Mouse (Mus musculus): ENCODE results near the gene Zmym6. TPM values are rescaled to one million over a fixed set of nuclear protein-coding genes. Genes with fewer than 3 reads are reported as not detected.

The Zmym6 gene
- polyA plus RNA-seq (2015; fragmentation: Illumina TruSeq; extraction: RNeasy Lipid Tissue Mini Kit (QIAGEN cat#74804); ENCODE audit: insufficient read depth, low replicate concordance), result 55.3 TPM

DNA sequence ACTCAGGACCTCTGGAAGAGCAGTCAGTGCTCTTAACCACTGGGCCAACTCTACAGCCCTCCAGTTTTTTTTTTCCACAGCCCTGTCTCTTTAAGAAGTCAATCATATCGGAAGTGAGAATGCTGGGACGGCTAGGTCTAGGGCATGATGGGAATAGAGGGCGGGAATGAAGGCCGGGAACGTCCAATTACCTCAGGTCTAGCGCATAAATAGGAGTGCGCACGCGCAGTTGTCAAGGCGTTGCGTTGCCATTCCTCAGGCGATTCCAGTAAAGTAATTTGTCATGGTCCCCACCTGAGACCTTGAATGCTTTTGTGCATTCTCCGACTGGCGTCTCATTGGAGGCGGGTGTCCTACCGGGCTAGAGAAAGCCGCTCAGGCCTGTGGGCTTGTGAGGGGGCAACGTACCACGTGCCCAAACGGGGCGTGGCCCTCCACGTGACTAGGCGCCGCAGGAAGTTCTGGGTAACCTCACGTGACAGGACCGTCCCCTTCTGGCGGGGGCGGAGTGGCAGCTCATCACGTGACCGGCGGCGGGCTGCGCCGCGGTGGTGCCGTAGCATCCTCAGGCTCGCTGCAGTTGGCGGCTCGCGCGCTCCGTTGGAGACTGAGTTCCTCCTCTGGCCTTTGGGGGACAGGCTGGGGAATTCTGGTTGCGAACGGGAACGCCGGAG, at the start of gene Zmym6:
Gene Zmym6 (plus strand): TSS at position 509 of the 674 bp plus-strand sequence.

DNA sequence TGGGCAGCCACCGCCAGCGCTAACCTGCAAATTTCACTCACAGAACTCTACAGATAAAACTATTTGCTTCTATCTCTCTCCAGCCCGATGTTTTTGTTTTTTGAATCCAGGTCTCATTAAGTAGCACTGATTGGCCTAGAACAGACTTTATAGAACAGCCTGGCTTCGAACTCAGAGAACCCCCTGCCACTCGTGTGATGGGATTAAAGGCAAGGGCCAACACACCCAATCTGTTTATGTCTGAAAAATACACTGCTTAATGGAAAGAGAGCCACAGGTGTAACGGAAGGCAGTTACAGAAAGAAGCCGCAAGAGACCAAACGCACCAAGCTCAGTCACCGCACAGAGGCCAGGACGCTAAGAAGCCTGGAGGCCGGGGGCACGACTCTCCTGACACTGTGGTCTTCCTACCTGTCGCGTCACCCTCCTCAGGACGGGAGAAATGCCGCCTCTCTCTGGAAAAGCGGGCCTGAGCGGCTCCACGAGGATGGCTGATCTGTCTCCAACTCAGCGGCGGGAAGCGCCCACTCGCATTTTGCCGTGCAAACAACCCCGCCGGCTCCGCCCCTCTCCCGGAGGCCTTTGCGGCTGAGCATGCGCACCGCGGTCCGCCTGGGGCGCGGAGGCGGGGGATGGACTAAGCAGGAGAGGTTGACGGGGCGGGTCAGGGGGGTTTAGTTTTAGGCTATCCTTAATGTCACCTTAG, 16.4 kb upstream of the Zmym6 start, which contains the start of gene Zmym1:
Gene Zmym1 (minus strand): TSS at position 568 of the 706 bp plus-strand sequence.

DNA sequence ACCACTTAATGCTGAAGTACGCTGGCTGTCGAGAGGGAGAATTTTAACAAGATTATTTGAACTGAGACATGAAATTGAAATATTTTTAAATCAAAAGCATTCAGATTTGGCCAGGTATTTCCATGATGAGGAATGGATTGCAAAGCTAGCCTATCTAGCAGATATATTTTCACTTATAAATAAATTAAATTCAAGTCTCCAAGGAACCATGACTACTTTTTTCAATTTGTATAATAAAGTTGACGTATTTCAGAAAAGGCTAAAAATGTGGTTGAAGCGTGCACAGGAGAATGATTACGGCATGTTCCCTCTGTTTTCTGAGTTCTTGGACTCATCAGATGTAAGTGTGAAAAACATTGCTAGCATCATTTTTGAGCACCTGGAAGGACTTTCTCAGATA, 46.2 kb downstream of the Zmym6 start, which contains the start of gene Tmem35b:
Gene Tmem35b (plus strand): TSS at position 301 of the 400 bp plus-strand sequence.

DNA sequence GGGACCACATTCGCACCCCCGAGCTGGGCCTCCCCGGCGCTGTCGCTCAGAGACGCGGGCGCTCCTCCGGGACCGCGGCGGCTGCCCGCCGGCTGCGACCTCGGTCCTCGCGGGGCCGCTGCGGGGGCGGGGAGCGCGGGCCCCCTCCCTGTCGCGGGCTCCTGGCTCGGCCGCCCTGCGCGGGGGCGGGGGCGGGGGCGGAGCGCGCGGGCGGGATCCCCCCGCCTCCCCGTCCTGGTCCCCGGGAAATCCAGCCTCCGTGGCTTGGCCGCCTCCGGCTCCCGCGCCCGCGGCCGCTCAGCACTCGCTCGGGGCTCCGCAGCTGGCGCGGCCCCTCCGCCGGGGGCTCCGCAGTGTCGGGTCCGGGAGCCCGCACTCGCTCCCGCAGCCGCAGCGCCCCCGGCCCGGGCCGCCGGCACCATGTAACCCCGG, 91.7 kb downstream of the Zmym6 start, which contains the start of gene Dlgap3:
Gene Dlgap3 (plus strand): TSS at position 291 of the 432 bp plus-strand sequence.

Other genes starting within 250 kb of the Zmym6 start
- 30.0 TPM for gene Zmym4, start 109.2 kb upstream of the Zmym6 start, polyA plus RNA-seq (2015; fragmentation: Illumina TruSeq; extraction: RNeasy Lipid Tissue Mini Kit (QIAGEN cat#74804); ENCODE audit: insufficient read depth, low replicate concordance)
- gene Sfpq, start 56.1 kb upstream of the Zmym6 start, polyA plus RNA-seq (2015; fragmentation: Illumina TruSeq; extraction: RNeasy Lipid Tissue Mini Kit (QIAGEN cat#74804); ENCODE audit: insufficient read depth, low replicate concordance), result 752 TPM
- 17.6 TPM for gene Zmym1, start 16.2 kb upstream of the Zmym6 start, polyA plus RNA-seq (2015; fragmentation: Illumina TruSeq; extraction: RNeasy Lipid Tissue Mini Kit (QIAGEN cat#74804); ENCODE audit: insufficient read depth, low replicate concordance)
- gene Tmem35b, start 46.3 kb downstream of the Zmym6 start, polyA plus RNA-seq (2015; fragmentation: Illumina TruSeq; extraction: RNeasy Lipid Tissue Mini Kit (QIAGEN cat#74804); ENCODE audit: insufficient read depth, low replicate concordance), result 18.9 TPM
- not detected for gene Dlgap3, start 91.8 kb downstream of the Zmym6 start, polyA plus RNA-seq (2015; fragmentation: Illumina TruSeq; extraction: RNeasy Lipid Tissue Mini Kit (QIAGEN cat#74804); ENCODE audit: insufficient read depth, low replicate concordance)
- 18.3 TPM for gene Smim12, start 166.4 kb downstream of the Zmym6 start, polyA plus RNA-seq (2015; fragmentation: Illumina TruSeq; extraction: RNeasy Lipid Tissue Mini Kit (QIAGEN cat#74804); ENCODE audit: insufficient read depth, low replicate concordance)
- 3.5 TPM for gene Gja4, start 236.7 kb downstream of the Zmym6 start, polyA plus RNA-seq (2015; fragmentation: Illumina TruSeq; extraction: RNeasy Lipid Tissue Mini Kit (QIAGEN cat#74804); ENCODE audit: insufficient read depth, low replicate concordance)

Data from spleen, adult 10 weeks (tissue).